Mouse (Mus musculus) liver, embryonic 14.5 days (tissue): ENCODE measurements around the gene Gm16253.

Experiments
- CTCF ChIP-seq: IDR thresholded peaks from 2 replicates; pipeline ENCODE4 v1.5.1; 2016; ENCODE audit warnings: antibody characterized with exemption, low read depth, control low read depth
- EP300 ChIP-seq: IDR thresholded peaks from 2 replicates; pipeline ENCODE4 v1.6.1; 2016; ENCODE audit warnings: antibody characterized with exemption, low read depth

- TF ChIP-seq CTCF = no peak
- TF ChIP-seq EP300 = no peak
Measured at GRCm38 (mm10) chr3:96569506-96569905, 7.3 kb upstream of the Gm16253 start.
